Mouse (Mus musculus) bone marrow, adult 2 months (tissue): ENCODE measurements at regions not wholly inside any gene's neighbourhood (a gene's known extent, or its start where the extent isn't known, plus 50 kb on each side); places are given as distances from the start of the nearest gene placed in this dataset.

ENCODE experiments used
- H3K27ac ChIP-seq: fragments of 200-500 bp; 2 replicates; pipeline ENCODE4 v1.5.1; 2012; ENCODE audit warnings: low read depth, mild to moderate bottlenecking, control low read depth, inconsistent platforms, low read length; ENCODE audit not compliant: control insufficient read depth, poor library complexity, insufficient read depth
- H3K4me1 ChIP-seq: fragments of 200-500 bp; 2 replicates; pipeline ENCODE4 v1.6.1; 2011; ENCODE audit warnings: low read length; ENCODE audit not compliant: control insufficient read depth, insufficient read depth
- H3K4me3 ChIP-seq: fragments of 200-500 bp; replicated peaks from 2 replicates; pipeline ENCODE3; 2011; ENCODE audit warnings: mild to moderate bottlenecking, low read depth, low read length, control low read depth; ENCODE audit not compliant: control insufficient read depth
- CTCF ChIP-seq: fragments of 200-500 bp; IDR thresholded peaks from 2 replicates; pipeline ENCODE4 v1.5.1; 2011; ENCODE audit warnings: low read length, control low read depth; ENCODE audit not compliant: control insufficient read depth, insufficient read depth
- POLR2A ChIP-seq: fragments of 200-500 bp; IDR thresholded peaks from 2 replicates; pipeline ENCODE4 v1.6.1; 2011; ENCODE audit warnings: low read depth, mild to moderate bottlenecking, control low read depth, low read length, borderline replicate concordance; ENCODE audit not compliant: control insufficient read depth
- WGBS: fragments of 180-500 bp; shearing (Covaris S2); methylation state at CpG from one replicate; pipeline ENCODE4 v1.1.7; 2018; 5-methylcytosine and 5-hydroxymethylcytosine counted together

- TF ChIP-seq POLR2A: no peak
- no peak for TF ChIP-seq CTCF
- no peak overlapping the region for H3K4me3 ChIP-seq
- H3K4me1 ChIP-seq: no peaks in the 10 kb centered on the region
- 76% methylated on average over 8 of the region's 8 CpGs for WGBS
- no peak overlapping the region for H3K27ac ChIP-seq
Measured at GRCm38 (mm10) chr12:26620501-26621134, 151.6 kb downstream of the Cmpk2 start.

- Histone ChIP-seq H3K4me1 (no peaks in the 10 kb centered on the region), H3K27ac (no peak overlapping the region), H3K4me3 (no peak overlapping the region)
- TF ChIP-seq CTCF (no peak), POLR2A (no peak)
- 83% methylated on average over 3 of the region's 3 CpGs for WGBS
Measured at GRCm38 (mm10) chr12:26617969-26618368, 149.0 kb downstream of the Cmpk2 start.

- WGBS: 87% methylated on average over 11 of the region's 11 CpGs
- Histone ChIP-seq H3K4me1 (no peaks in the 10 kb centered on the region), H3K27ac (no peak overlapping the region), H3K4me3 (no peak overlapping the region)
- TF ChIP-seq CTCF (no peak), POLR2A (no peak)
Measured at GRCm38 (mm10) chr12:26613086-26613705, 144.2 kb downstream of the Cmpk2 start.

GRCm38 (mm10) chr12:26610079-26610478 lies 141.1 kb downstream of the Cmpk2 start:
- 64% methylated on average over 3 of the region's 3 CpGs for WGBS
- no peak overlapping the region for H3K4me3 ChIP-seq
- H3K4me1 ChIP-seq: no peaks in the 10 kb centered on the region
- H3K27ac ChIP-seq: no peak overlapping the region
- TF ChIP-seq CTCF (no peak), POLR2A (no peak)

- Histone ChIP-seq H3K4me1 (no peaks in the 10 kb centered on the region), H3K27ac (no peak overlapping the region), H3K4me3 (no peak overlapping the region)
- no peak for TF ChIP-seq CTCF
- no peak for TF ChIP-seq POLR2A
Measured at GRCm38 (mm10) chr12:26598501-26598900, 129.5 kb downstream of the Cmpk2 start.

- H3K4me3 ChIP-seq: no peak overlapping the region
Measured at GRCm38 (mm10) chr12:26592125-26592524, 123.1 kb downstream of the Cmpk2 start.

GRCm38 (mm10) chr12:26589091-26589490 lies 120.1 kb downstream of the Cmpk2 start:
- Histone ChIP-seq H3K27ac (no peak overlapping the region), H3K4me1 (no peaks in the 10 kb centered on the region), H3K4me3 (no peak overlapping the region)
- TF ChIP-seq POLR2A: no peak
- TF ChIP-seq CTCF: no peak

More at GRCm38 (mm10) chr12:26592125-26592524, 123.1 kb downstream of the Cmpk2 start:
- TF ChIP-seq CTCF: no peak
- no peak for TF ChIP-seq POLR2A
- Histone ChIP-seq H3K27ac (no peak overlapping the region), H3K4me1 (no peaks in the 10 kb centered on the region)

GRCm38 (mm10) chr12:26577438-26577837 lies 108.4 kb downstream of the Cmpk2 start:
- TF ChIP-seq CTCF (no peak), POLR2A (no peak)
- WGBS: 80% methylated on average over 6 of the region's 6 CpGs
- no peak overlapping the region for H3K4me3 ChIP-seq
- no peak overlapping the region for H3K27ac ChIP-seq
- H3K4me1 ChIP-seq: no peaks in the 10 kb centered on the region

GRCm38 (mm10) chr12:26571602-26572001 lies 102.6 kb downstream of the Cmpk2 start:
- TF ChIP-seq POLR2A (no peak), CTCF (no peak)
- Histone ChIP-seq H3K4me3 (no peak overlapping the region), H3K4me1 (no peaks in the 10 kb centered on the region), H3K27ac (no peak overlapping the region)
- WGBS: 82% methylated on average over 7 of the region's 7 CpGs

GRCm38 (mm10) chr12:26567435-26567834 lies 98.4 kb downstream of the Cmpk2 start:
- no peak overlapping the region for H3K4me3 ChIP-seq
- 86% methylated on average over 4 of the region's 4 CpGs for WGBS
- no peak overlapping the region for H3K27ac ChIP-seq
- no peaks in the 10 kb centered on the region for H3K4me1 ChIP-seq
- no peak for TF ChIP-seq POLR2A
- TF ChIP-seq CTCF: no peak
